Mouse (Mus musculus): ENCODE measurements around the gene Guca1b. TPM values are rescaled to one million over a fixed set of nuclear protein-coding genes. Genes with fewer than 3 reads are reported as not detected.
A peak's percentile ranks its signal among the peaks of the same experiment; 100 is the strongest.
"Not testable (repeated sequence)": the region's sequence is repeated elsewhere in the genome, so short reads cannot be mapped to it uniquely, and the experiment has no call there.

Gene Guca1b
- total and polyA plus RNA-seq, 3 experiments = not detected

DNA sequence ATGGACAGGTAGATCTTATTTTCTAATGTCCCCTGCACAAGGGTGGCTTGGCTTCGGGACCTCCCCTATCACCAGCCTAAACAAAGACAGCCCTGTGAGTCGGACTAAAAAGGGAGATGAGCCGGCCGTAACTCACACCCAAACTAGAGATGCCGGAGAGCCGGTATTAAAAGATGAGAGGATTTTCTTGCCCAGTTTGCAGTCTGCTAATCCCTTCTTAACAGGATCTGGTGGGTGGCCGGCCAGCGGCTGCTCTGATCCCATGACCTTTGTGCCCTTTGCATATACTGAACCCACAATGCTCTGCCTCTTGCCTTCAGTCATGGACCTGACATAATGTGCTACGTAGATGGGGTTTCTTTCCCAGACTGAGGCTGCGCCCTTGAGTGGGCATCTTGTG lies 15.3 kb downstream of the Guca1b start, which contains the start of gene Guca1a:
Gene Guca1a, minus strand, starts transcription at position 134 of the 400 bp plus-strand sequence.
- no peak for TF ChIP-seq GATA2 (IDR thresholded peaks at IDR 0.05; ENCODE audit: borderline replicate concordance, low read depth, low read length)
- TF ChIP-seq TAL1 (conservative IDR thresholded peaks at IDR 0.05; ENCODE audit: low read depth, low read length) = no peak
- no peak for TF ChIP-seq POLR2AphosphoS5 (IDR thresholded peaks at IDR 0.05; ENCODE audit: insufficient replicate concordance, low read depth, low read length)
- no peak for TF ChIP-seq CTCF (IDR thresholded peaks at IDR 0.05; ENCODE audit: low read depth, low read length)
- ATAC-seq (ENCODE audit: extremely low read depth, insufficient number of reproducible peaks, low FRiP score, poor library complexity, severe bottlenecking) (no peak), DNase-seq (ENCODE audit: low spot score) (no peak)
- peaks cover 8% of the 10 kb centered on the region for H3K27me3 ChIP-seq (ENCODE audit: insufficient read depth, low read length)
- H3K36me3 ChIP-seq (replicated peaks) = no peaks in the 10 kb centered on the region
- H3K4me1 ChIP-seq (ENCODE audit: insufficient read depth, low read depth, low read length) = peaks cover 8% of the 10 kb centered on the region
- H3K4me3 ChIP-seq (ENCODE audit: low read depth, low read length) = no peak within 1 kb of the TSS
- no peaks in the 10 kb centered on the region for H3K9me3 ChIP-seq (replicated peaks)

GRCm38 (mm10) chr17:47407717-47408557 lies 22.7 kb downstream of the Guca1b start:
- ATAC-seq (ENCODE audit: extremely low read depth, insufficient number of reproducible peaks, low FRiP score, poor library complexity, severe bottlenecking) = no peak
- no peak for TF ChIP-seq POLR2AphosphoS5 (IDR thresholded peaks at IDR 0.05; ENCODE audit: insufficient replicate concordance, low read depth, low read length)
- TF ChIP-seq GATA1 (IDR thresholded peaks at IDR 0.05; ENCODE audit: borderline replicate concordance, low read length) = no peak
- TF ChIP-seq TAL1 (conservative IDR thresholded peaks at IDR 0.05; ENCODE audit: low read depth, low read length) = no peak
- no peak for TF ChIP-seq GATA2 (IDR thresholded peaks at IDR 0.05; ENCODE audit: borderline replicate concordance, low read depth, low read length)
- TF ChIP-seq CTCF (IDR thresholded peaks at IDR 0.05; ENCODE audit: low read depth, low read length) = no peak

GRCm38 (mm10) chr17:47408558-47408898 lies 23.3 kb downstream of the Guca1b start:
- DNase-seq (ENCODE audit: low spot score) (peak; percentile 41), ATAC-seq (ENCODE audit: extremely low read depth, insufficient number of reproducible peaks, low FRiP score, poor library complexity, severe bottlenecking) (no peak)
- peaks cover 5% of the 10 kb centered on the region for H3K27me3 ChIP-seq (ENCODE audit: insufficient read depth, low read length)
- no peak overlapping the region for H3K4me3 ChIP-seq (ENCODE audit: low read depth, low read length)
- no peaks in the 10 kb centered on the region for H3K4me1 ChIP-seq (ENCODE audit: insufficient read depth, low read depth, low read length)
- TF ChIP-seq CTCF (IDR thresholded peaks at IDR 0.05; ENCODE audit: low read depth, low read length) (peak; percentile 44), TAL1 (conservative IDR thresholded peaks at IDR 0.05; ENCODE audit: low read depth, low read length) (no peak)
- H3K36me3 ChIP-seq (replicated peaks) = no peaks in the 10 kb centered on the region
- H3K9me3 ChIP-seq (replicated peaks) = no peaks in the 10 kb centered on the region

More at GRCm38 (mm10) chr17:47407717-47408557, 22.7 kb downstream of the Guca1b start:
- peaks cover 5% of the 10 kb centered on the region for H3K27me3 ChIP-seq (ENCODE audit: insufficient read depth, low read length)
- no peaks in the 10 kb centered on the region for H3K4me1 ChIP-seq (ENCODE audit: insufficient read depth, low read depth, low read length)
- H3K9me3 ChIP-seq (replicated peaks) = no peaks in the 10 kb centered on the region
- no peak overlapping the region for H3K4me3 ChIP-seq (ENCODE audit: low read depth, low read length)
- no peaks in the 10 kb centered on the region for H3K36me3 ChIP-seq (replicated peaks)
- DNase-seq (ENCODE audit: low spot score) = no peak

DNA sequence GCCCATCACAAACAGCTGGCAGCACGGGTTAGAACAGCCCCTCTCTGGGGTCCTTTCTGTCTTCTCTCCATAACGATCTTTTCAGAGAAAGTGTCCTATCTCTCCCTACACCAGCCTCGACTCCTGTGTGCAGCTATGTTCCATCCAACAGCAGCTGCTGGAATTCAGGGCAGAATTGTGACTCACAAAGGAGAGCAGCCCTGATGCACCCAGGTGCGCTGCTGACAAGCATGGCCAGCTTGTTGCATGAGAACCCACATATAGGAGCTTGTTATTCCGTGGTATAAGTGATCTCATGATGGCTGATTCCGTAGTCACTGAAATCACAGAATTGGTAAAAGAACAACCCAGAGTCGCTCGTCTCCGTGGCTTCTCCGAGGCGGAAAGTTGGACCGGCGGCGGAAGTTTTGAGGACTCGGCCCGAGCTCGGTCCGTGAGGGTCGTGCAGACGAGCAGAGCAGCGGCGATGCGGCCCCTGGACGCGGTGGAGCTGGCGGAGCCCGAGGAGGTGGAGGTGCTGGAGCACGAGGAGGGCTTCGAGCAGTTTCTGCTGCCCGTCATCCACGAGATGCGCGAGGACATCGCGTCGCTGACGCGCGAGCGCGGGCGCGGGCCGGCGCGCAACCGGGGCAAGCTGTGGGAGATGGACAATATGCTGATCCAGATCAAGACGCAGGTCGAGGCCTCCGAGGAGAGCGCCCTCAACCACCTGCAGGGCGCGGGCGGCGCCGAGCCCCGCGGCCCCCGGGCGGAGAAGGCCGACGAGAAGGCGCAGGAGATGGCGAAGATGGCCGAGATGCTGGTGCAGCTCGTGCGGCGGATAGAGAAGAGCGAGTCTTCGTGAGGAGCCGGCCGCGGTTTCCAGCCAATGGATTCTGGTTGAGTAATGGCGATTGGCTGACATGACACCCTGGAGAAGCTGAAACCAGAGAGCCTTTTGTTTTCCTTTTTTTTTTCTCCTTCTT lies 25.0 kb downstream of the Guca1b start:
- H3K36me3 ChIP-seq (replicated peaks); H3K9me3 ChIP-seq (replicated peaks); H3K4me1 ChIP-seq (ENCODE audit: insufficient read depth, low read depth, low read length); ATAC-seq (ENCODE audit: extremely low read depth, insufficient number of reproducible peaks, low FRiP score, poor library complexity, severe bottlenecking); DNase-seq (ENCODE audit: low spot score); H3K27me3 ChIP-seq (ENCODE audit: insufficient read depth, low read length); H3K4me3 ChIP-seq (ENCODE audit: low read depth, low read length): not testable (repeated sequence)

DNA sequence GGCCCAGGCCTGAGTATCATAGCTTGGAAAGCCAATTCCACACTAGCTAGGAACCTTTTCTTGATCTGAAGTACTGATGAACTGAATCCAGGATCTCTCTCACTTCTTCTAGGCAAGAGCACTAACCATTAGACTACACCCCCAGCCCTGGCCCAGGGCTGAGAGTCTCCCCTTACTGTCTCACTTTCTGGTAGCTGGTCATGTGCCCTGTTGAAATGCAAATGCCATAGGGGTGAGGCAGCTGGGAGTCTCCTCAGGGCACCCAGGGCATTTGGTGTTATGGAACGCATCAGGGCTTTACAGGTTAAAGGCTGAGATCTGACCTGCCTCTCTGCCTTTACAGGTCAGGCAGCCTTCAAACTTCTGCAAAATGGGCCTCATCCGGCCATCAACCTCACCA lies 35.0 kb downstream of the Guca1b start:
- ATAC-seq (ENCODE audit: extremely low read depth, insufficient number of reproducible peaks, low FRiP score, poor library complexity, severe bottlenecking) (no peak), DNase-seq (ENCODE audit: low spot score) (no peak)
- no peaks in the 10 kb centered on the region for H3K4me1 ChIP-seq (ENCODE audit: insufficient read depth, low read depth, low read length)
- no peak overlapping the region for H3K4me3 ChIP-seq (ENCODE audit: low read depth, low read length)
- TF ChIP-seq POLR2AphosphoS5 (IDR thresholded peaks at IDR 0.05; ENCODE audit: insufficient replicate concordance, low read depth, low read length) (no peak), GATA2 (IDR thresholded peaks at IDR 0.05; ENCODE audit: borderline replicate concordance, low read depth, low read length) (no peak), TAL1 (conservative IDR thresholded peaks at IDR 0.05; ENCODE audit: low read depth, low read length) (no peak), CTCF (IDR thresholded peaks at IDR 0.05; ENCODE audit: low read depth, low read length) (no peak), GATA1 (IDR thresholded peaks at IDR 0.05; ENCODE audit: borderline replicate concordance, low read length) (no peak)
- peaks cover 4% of the 10 kb centered on the region; the same call in 1 of the 2 replicates for H3K27me3 ChIP-seq (ENCODE audit: insufficient read depth, low read length)
- no peaks in the 10 kb centered on the region for H3K9me3 ChIP-seq (replicated peaks)
- no peaks in the 10 kb centered on the region for H3K36me3 ChIP-seq (replicated peaks)

DNA sequence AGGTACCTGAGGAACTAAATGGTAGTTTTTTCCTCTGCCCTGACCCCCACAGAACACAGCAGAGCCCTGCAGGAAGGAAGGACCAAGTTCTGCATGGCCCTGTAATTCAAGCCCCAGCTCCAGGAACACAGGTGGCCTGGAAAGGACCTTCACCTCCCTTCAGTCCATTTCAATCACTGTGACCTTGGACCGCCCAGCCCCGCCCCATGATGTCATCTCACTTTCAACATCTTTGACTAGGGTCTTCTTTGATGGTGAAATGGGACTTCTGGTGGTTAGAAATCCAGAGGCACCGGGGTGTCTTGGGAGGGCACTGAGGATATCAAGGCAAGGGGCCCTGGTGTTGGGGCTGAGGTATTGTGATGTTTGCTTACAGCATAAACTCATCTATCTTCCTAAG lies 36.4 kb downstream of the Guca1b start:
- no peak for DNase-seq (ENCODE audit: low spot score)
- no peak for ATAC-seq (ENCODE audit: extremely low read depth, insufficient number of reproducible peaks, low FRiP score, poor library complexity, severe bottlenecking)

GRCm38 (mm10) chr17:47422616-47423015 lies 37.4 kb downstream of the Guca1b start:
- H3K27me3 ChIP-seq (ENCODE audit: insufficient read depth, low read length); H3K36me3 ChIP-seq (replicated peaks); H3K9me3 ChIP-seq (replicated peaks); H3K4me3 ChIP-seq (ENCODE audit: low read depth, low read length); H3K4me1 ChIP-seq (ENCODE audit: insufficient read depth, low read depth, low read length); DNase-seq (ENCODE audit: low spot score); ATAC-seq (ENCODE audit: extremely low read depth, insufficient number of reproducible peaks, low FRiP score, poor library complexity, severe bottlenecking): not testable (repeated sequence)

More for the DNA sequence above, 36.4 kb downstream of the Guca1b start:
- peaks cover 4% of the 10 kb centered on the region; the same call in 1 of the 2 replicates for H3K27me3 ChIP-seq (ENCODE audit: insufficient read depth, low read length)
- TF ChIP-seq POLR2AphosphoS5 (IDR thresholded peaks at IDR 0.05; ENCODE audit: insufficient replicate concordance, low read depth, low read length) (no peak), GATA2 (IDR thresholded peaks at IDR 0.05; ENCODE audit: borderline replicate concordance, low read depth, low read length) (no peak), CTCF (IDR thresholded peaks at IDR 0.05; ENCODE audit: low read depth, low read length) (no peak), TAL1 (conservative IDR thresholded peaks at IDR 0.05; ENCODE audit: low read depth, low read length) (no peak), GATA1 (IDR thresholded peaks at IDR 0.05; ENCODE audit: borderline replicate concordance, low read length) (no peak)
- H3K4me1 ChIP-seq (ENCODE audit: insufficient read depth, low read depth, low read length) = 0 out of 2 replicates have a peak, but pooled peaks cover 3% of the 10 kb centered on the region
- no peaks in the 10 kb centered on the region for H3K9me3 ChIP-seq (replicated peaks)
- no peak overlapping the region for H3K4me3 ChIP-seq (ENCODE audit: low read depth, low read length)
- H3K36me3 ChIP-seq (replicated peaks) = no peaks in the 10 kb centered on the region
